Mouse (Mus musculus) olfactory bulb, adult 2 months (tissue): ENCODE measurements around the gene Gm14391. TPM values are rescaled to one million over a fixed set of nuclear protein-coding genes. Genes with fewer than 3 reads are reported as not detected.
"Not testable (repeated sequence)": the region's sequence is repeated elsewhere in the genome, so short reads cannot be mapped to it uniquely, and the experiment has no call there.

ENCODE experiments used
- H3K27ac ChIP-seq: fragments of 200-500 bp; 2 replicates; pipeline ENCODE4 v1.5.1; 2012; ENCODE audit warnings: low read depth, low read length; ENCODE audit not compliant: insufficient read depth
- H3K4me1 ChIP-seq: fragments of 200-500 bp; 2 replicates; pipeline ENCODE4 v1.6.1; 2012; ENCODE audit warnings: low read length; ENCODE audit not compliant: control insufficient read depth, insufficient read depth
- H3K4me3 ChIP-seq: fragments of 200-500 bp; 2 replicates; pipeline ENCODE4 v1.5.1; 2012; ENCODE audit warnings: mild to moderate bottlenecking, low read depth, low read length, moderate library complexity; ENCODE audit not compliant: insufficient read depth
- CTCF ChIP-seq: fragments of 200-500 bp; IDR thresholded peaks from 2 replicates; pipeline ENCODE4 v1.5.1; 2012; ENCODE audit warnings: low read depth, mild to moderate bottlenecking, low read length, moderate library complexity; ENCODE audit not compliant: insufficient read depth
- POLR2A ChIP-seq: fragments of 200-500 bp; IDR thresholded peaks from 2 replicates; pipeline ENCODE4 v1.6.1; 2012; ENCODE audit warnings: mild to moderate bottlenecking, low read depth, low read length, moderate library complexity; ENCODE audit not compliant: insufficient read depth
- WGBS: fragments of 180-500 bp; shearing (Covaris S2); methylation state at CpG from one replicate; pipeline ENCODE4 v1.1.7; 2018; 5-methylcytosine and 5-hydroxymethylcytosine counted together
- polyA plus RNA-seq: library from polyadenylated mRNA; stranded (reverse); fragments of >200 nt; gene quantifications from 2 replicates; pipeline ENCODE4 v1.2.4, GENCODE M21; 2012; ENCODE audit warnings: low replicate concordance; ENCODE audit not compliant: missing spikeins, insufficient read depth, insufficient read length

Gm14391 gene
- polyA plus RNA-seq, 1 experiment: not detected

- TF ChIP-seq POLR2A (no peak), CTCF (no peak)
- Histone ChIP-seq H3K27ac (no peak overlapping the region), H3K4me3 (no peak overlapping the region), H3K4me1 (no peaks in the 10 kb centered on the region)
- 82% methylated on average over 3 of the region's 3 CpGs for WGBS
Observed at GRCm38 (mm10) chr2:175158642-175159041, 48.1 kb downstream of the Gm14391 start.

GRCm38 (mm10) chr2:175156696-175157095 is 50.0 kb downstream of the Gm14391 start:
- WGBS: 93% methylated on average over 13 of the region's 13 CpGs
- H3K4me3 ChIP-seq: no peak overlapping the region
- H3K4me1 ChIP-seq: no peaks in the 10 kb centered on the region
- H3K27ac ChIP-seq: no peak overlapping the region
- TF ChIP-seq CTCF: no peak
- no peak for TF ChIP-seq POLR2A

- WGBS: 9% methylated on average over 1 of the region's 2 CpGs
- not testable (repeated sequence) for H3K4me1 ChIP-seq, H3K27ac ChIP-seq
- H3K4me3 ChIP-seq: peak within 1 kb of the TSS; percentile 65
Observed at GRCm38 (mm10) chr2:175141993-175142295, 64.8 kb downstream of the Gm14391 start, which contains the start of gene Gm14399. Gene Gm14399 (minus strand): TSS chr2:175142012.

GRCm38 (mm10) chr2:175141118-175141992 is 65.4 kb downstream of the Gm14391 start:
- H3K4me3 ChIP-seq: peak overlapping the region; percentile 65
- WGBS: 5% methylated on average over 25 of the region's 25 CpGs
- H3K27ac ChIP-seq, H3K4me1 ChIP-seq: not testable (repeated sequence)

Other genes with a start within 250 kb of the Gm14391 start
- not detected in 2 replicates for gene Gm14444, start 196.7 kb downstream of the Gm14391 start, polyA plus RNA-seq
- gene Gm14393, start 139.1 kb downstream of the Gm14391 start, polyA plus RNA-seq: not detected in 2 replicates
- gene Gm14399, start 64.9 kb downstream of the Gm14391 start, polyA plus RNA-seq: not detected in 2 replicates
- gene Gm14443, start 31.0 kb downstream of the Gm14391 start, polyA plus RNA-seq: not detected in 2 replicates
- gene Gm14440, start 68.2 kb upstream of the Gm14391 start, polyA plus RNA-seq: not detected in 2 replicates
- gene Gm4631, start 131.3 kb upstream of the Gm14391 start, polyA plus RNA-seq: 89.6 TPM in 1 of 2 replicates, not detected in the other
- not detected in 2 replicates for gene Zfp968, start 165.5 kb upstream of the Gm14391 start, polyA plus RNA-seq
- gene Gm4724, start 228.9 kb upstream of the Gm14391 start, polyA plus RNA-seq: not detected in 2 replicates